Mouse (Mus musculus) spleen, postnatal 36 days (tissue): ENCODE measurements around the gene Frmd8.

Experiments used
- DNase-seq, 2 experiments: peaks; one replicate each; pipeline ENCODE4 v3.0.0; 2022; ENCODE audit warnings: low spot score in 2 of 2, mixed read lengths in 1 of 2

Gene Frmd8

DNA sequence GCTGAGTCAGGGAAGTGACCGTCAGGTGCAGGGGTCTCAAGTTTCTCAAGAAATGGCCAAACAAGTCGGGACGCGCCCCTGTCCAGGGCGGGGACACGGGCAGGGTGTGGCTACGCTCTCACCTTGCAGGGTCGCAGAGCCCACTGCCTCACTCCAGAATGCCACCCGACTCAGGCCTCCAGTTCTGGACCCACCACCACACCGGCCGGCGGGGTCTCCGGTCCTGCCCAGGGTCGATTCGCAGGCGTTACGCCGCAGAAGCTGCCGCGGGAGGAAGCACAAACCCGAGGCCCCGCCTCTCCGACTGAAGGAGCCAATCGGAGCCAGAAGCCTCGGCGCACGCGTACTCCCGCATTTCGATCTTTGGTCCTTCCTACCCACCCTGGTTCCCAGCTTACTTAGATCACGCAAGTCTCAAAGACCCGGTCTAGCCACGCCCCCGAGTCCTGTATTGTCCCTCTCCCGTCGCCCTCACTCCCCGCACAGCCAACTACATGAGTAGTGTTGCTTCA is at the start of gene Frmd8:
Gene Frmd8 (minus strand): TSS at position 306 of the 512 bp plus-strand sequence.
- DNase-seq: peak; percentile 94 to 95

DNA sequence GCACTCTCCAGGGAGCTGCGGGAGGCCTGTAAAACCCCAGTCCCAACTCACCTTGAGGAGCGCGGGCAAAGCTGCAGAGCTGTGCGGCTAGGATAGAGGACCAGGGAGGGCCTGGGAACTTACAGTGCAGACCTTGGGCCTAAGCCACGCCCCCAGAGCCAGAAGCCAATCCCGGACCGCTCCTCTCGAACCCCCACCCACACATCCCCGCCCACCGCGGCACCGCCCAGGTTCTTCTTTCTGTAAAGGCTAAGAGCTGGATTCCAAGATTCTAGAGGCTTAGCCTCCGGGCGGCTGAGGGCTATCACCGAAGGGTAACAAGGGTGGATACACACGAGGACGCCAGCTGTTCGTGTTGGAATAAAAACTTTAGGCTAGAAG is 49.6 kb upstream of the Frmd8 start, which contains the start of gene Cdc42ep2:
Gene Cdc42ep2 (minus strand): TSS at position 104 of the 381 bp plus-strand sequence.
- DNase-seq: peak; percentile 95

DNA sequence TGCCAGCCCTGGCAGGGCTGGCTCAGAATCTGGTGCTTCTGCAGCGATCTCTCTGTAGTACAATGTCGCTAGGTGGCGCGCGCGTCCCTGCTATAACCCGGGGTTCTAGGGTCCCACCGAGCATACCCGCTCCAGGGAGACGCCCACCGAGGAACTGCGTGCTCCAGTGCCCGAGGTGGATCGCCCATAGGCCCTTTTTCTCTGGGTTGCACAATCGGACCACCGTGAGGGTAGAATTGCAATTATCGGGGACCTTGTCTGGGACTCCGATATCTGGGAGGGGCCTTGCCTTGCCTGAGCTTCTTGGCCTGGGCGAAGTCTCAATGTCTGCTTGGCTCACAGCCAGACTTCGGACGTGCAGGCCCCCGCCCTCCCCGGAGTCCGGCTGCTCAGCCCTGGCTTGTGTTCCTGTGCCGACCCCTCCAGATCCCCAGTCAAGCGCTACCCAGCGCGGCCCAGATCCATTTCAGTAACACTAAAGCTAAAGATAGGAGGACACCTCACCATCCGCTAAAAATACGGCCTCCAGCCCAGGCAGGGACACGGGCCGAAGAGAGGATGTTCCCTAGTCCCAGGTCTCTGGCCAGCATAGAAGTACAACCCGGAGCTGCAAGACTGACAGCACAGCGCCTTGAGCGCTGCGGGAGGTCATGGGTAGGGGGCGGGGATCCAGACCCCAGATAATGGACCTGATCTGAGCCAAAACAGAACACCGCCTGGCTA is 49.1 kb upstream of the Frmd8 start:
- peak; percentile 74 to 82 for DNase-seq

DNA sequence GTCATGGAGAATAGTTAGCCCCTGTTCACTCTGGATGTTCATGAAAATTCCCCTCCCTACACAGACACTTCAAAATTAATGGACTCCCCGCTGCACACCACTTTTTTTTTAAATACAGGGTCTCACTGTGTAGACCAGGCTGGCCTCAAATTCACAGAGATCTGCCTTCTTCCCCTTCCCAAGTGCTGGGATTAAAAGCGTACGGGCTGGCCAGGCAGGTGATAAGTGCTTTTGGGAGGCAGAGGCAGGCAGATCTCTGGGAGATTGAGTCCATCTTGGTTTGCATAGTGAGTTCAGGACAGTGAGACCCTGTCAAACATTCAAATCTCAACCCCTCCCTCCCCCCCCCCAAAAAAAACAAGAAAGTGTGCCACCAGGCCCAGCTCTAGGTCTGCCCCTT is 47.9 kb upstream of the Frmd8 start:
- DNase-seq: no peak

DNA sequence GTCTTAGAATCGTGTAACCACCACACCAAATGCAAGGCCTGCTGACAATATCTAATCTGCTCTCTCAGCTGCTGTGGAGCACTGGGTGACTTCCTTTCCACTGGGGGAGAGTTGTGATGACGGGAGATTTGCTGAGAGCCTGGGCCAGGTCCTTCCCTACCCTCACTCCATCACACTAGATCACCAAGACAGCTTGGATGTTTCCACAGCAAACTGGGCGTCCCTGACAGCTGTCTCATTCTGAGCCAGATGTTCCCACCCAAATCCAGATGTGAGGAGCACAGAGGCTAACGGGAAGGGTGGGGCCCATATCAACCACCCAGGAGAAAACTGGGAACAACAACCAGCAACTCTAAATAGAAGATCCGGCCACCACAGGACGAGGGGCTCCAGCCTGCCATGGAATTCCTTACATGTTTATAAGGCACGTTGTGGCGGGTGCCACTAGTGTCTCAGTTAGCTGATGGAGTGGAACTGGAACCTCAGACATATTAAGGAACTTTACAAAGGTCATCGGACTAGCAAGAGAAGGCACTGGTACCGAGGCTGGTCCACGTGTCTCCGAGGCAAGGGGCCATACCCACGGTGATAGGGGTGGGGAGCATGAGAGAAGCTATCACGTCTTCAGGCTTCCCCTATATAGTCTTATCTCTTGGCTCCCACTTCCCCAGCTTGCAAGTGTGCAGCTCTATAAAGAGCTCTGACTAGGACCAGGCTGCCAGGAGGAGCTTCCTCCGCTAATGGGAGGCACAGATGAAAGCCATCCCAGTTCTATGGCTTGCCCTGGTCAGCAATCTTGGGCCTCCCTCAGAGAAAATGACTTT is 47.3 kb upstream of the Frmd8 start:
- no peak for DNase-seq

DNA sequence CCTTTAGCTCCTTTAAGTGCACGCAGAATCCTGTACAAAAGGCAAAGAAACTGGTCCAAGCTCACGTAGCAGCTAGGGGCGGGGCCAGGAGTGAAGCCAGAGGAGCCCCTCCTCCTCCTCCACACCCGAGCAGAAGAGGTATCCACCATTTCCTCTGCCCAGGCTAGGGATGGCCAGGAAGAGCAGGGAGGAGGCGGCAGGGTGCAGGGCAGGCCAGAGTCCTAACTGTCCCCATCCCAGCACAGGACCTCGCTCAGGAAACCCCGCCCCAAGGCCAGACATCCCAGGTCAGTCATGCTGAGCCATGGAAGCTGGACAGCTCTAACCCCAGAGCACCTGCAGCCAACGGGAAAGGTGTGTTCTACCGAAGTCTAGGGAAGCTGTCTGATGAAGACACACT is 46.6 kb upstream of the Frmd8 start:
- no peak for DNase-seq

DNA sequence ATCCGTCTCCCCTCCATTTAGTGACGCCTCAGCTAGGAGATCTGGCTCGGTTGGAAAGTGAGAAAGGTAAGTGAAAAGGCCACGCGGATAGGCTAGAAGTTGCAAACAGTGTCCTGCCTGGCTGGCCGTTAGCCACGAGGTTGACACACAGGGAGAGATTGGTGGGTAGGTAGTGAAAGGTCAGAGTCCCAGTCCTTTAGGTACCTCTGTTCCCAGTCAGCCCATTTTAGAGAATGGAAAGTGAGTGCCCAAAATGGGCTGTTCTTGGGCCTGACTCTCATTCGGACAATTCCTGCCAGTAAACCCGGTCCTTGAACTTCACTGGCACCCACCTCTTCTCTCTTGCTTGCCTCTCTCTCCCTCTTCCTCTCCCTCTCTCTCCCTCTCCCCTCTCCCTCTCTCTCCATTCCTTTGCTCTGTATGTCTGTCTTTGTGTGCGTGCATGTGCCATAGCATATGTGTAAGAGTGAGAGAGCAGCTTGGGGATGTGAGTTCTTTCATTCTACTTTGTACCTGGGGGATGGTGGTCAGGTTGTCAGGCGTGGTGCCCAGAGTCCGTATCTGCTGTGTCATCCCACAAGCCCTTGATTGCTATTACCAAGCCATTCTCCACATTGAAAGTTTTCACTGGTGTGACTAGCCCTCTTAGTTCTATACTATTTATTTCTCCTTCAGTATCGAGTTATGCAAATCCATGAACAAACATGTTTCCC is 38.1 kb upstream of the Frmd8 start, which contains the start of gene Dpf2:
Gene Dpf2 (minus strand): TSS at position 4 of the 713 bp plus-strand sequence.
- DNase-seq: no peak

DNA sequence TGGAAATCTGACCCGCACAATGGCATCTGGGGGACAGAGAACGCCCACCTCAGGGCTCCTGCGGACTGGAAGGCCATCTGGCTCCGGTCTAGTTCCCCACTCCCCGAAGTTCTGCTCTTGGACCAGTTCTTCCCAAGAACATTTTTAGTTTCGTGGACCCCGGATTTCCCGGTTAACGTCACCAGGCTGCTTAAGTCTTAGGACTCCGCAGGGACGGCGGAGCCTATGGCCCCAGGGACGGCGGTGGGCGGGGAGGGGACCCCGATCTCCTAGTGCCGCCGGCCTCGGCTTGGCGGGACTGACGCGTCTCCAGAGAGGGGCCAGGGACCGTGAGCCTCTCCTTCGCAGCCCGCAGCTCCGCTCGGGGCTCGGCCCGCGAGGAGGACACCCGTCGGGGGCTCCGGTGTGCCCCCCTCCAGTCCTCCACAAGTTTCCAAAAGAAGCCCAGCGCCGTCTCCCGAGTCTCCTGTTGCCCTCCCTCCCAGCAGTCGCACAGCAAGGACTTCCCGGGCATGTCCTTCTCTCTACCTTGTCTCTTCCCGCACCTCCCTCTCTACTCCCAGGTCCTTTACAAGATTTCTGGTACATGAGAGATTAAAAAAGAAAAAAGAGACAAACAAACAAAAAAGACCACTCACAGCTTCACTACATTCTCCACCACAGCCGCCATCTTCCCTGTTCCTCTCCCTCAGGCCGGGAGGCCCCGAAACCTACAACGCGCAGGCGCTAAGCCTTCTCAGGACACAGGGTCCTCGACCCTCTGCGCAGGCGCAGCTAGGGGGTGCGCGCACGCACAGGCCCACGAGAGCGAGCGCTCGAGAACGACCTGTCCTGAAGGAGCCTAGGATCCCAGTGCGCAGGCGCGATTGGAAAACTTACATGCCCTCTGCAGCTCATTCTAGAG is 37.3 kb upstream of the Frmd8 start:
- DNase-seq: peak; percentile 98 to 100

DNA sequence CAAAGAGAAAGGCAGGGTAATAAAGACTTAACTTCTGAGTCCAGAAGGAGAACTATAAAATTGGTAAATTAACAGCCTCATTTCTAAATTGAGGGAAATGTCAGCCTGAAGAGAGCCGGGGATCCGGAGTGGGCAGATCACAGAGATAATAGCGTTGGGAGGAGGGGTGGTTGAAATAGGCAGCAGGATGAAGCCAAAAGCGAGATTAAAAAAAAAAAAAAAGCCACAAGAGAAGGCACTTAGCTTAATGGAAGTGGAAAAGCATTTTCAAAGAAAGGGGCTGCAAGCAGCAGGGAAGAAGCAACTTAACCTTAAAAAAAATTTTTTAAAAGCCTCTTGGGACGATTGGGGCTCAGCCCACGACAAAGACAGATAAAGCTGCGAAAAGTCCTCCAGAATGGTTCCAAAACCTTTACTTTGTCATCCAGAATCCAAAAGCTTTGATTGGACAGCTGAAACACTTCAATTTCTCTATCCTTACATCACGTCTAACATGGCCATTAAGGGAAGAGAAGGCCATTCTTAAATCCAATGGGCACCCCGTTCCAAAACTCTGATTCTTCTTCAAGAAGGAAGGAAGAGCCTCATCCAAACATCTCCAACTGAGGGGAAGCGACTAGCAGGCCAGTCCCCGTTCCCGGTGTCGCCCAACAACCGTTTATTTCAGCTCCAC is 36.5 kb upstream of the Frmd8 start:
- DNase-seq: no peak

DNA sequence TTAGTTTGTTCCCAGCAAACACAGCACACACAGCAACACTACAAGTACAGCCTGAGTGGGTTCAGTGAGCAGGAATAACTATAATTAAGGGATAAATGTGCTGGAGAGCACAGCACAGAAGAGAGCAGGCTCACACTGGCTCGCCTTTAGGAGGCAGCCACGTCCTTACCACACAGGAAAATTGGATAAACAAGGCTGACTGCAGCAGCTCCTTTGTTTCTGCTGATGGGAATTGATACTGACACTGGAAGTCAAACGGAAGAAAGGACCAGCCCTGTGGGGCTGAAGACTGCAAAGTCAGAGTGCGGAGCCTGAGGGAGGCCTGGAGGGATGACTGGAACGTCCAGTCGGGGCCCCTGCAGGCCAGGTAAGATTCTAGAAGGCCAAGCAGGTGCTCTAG is 35.1 kb upstream of the Frmd8 start:
- no peak for DNase-seq

DNA sequence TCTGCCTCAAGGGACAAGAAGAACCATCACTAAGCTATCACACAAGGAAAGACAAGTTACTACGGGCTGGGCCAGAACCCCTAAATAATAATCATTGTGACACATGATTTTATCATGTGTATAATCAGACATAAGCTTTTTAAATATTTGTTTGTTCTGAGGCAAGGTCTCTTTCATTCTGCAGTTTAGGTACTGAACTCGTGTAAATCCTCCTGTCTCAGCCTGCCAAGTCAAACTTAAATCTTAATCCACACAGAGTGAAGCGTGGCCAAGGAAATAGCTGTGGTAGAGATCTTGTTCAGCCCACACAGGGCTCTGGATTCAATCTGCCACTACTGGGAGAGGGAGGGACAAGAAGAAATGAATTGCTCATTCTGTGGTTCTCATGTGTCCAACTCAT is 32.2 kb upstream of the Frmd8 start:
- DNase-seq: no peak

DNA sequence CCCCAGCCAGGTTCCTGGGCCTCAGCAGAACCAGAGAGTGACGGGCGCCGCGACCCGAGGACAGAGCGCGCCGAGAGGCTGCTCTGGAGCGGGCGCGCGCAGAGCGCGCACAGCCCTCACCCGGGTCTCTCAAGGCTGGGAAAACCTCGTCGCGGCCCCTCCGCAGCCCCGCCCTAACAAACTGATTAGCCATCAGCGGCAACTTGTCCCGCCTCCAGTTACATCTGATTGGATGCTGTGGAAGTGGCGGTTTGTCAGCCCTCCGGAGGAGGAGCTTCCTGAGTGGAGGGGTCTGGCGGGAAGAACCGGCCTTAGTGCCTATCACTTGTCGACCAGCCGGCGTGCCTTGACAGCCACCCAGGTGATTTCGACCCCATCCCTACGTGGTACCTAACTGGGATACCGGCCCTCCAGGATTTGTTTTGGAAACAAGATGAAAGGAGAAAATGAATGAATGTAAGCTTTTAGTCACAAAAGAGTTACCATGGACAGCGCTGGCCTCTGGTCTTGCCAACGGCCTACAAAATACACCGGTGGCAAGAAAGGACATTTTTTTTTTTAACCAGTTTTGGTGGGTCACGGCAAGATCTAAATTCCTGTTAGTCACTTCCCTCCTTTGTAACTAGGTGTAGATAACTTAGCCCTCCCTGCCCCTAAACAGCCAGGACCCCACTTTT is 19.1 kb upstream of the Frmd8 start, which contains the start of gene Tigd3:
Gene Tigd3 (minus strand): TSS at position 148 of the 677 bp plus-strand sequence.
- peak; percentile 91 to 93 for DNase-seq

DNA sequence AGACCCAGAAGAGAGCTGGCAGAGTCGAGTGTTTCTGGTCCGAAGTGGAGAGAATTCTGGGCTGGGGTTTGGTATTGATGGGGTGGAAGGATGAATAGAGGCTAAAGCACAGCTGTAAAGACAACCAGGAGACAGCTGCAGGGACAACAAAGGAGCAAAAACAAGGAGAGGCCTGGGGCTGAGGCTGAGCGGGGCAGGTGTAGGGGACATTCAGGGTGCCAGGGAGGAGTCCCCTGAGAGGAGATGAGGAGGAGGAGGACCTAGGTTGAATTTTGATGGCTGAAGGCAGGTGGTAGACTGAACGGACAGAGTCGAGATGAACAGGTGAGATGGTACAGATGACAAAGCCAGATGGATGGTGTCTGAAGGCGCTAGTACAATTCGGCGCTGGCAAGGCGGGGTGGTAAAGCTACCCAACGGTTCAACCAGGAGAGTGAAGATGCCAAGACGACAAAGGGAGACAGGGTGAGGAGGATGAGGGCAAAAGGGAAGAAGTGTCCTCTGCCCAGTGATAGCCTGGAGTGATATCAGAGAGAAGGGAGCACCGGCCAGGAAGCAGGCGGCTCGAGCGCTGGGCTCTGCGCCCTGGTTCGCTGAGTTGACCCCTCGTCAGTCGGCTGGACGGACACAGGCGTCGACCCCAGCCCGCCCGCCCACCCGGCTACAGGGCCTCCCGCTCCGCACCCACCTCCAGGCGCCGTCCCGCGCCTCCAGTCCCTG is 18.4 kb upstream of the Frmd8 start:
- DNase-seq: no peak

DNA sequence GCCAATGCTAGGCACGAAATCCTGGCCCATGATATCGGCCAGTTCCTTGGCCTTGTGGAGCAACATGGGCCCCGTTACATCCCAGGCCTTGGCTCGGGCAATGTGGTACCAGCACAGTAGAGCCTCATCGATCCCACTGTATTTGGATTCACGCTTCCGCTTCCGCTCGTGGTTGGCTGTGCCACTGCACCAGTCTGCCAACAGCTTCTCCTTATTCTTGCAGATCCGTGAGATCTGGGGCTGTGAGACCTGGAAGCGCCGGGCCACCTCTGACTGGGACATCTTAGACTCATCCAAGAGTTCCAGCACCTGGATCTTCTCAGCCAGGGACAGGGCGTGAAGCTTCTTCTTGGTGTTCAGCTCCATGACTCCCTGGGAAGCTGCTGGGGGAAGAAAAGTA is 17.7 kb upstream of the Frmd8 start:
- no peak for DNase-seq

DNA sequence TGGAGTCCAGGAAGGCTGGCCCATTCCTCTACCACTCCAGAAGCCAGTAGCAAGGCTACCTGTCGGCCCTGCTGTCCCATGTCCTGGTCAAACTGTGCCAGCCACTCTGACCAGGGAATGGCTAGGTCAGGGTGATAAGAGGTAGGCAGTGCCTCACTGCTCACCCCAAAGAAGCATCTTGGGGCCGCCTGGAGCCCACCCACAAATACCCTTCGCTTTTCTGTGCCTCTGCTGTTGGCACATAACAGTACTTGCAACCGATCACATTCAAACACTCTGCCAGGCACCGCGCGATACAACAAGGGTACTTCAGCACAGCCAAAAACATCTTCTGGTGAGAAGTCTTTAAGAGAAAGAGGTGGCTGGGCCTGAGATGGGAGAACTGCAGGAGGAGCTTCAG is 17.2 kb upstream of the Frmd8 start:
- no peak for DNase-seq

DNA sequence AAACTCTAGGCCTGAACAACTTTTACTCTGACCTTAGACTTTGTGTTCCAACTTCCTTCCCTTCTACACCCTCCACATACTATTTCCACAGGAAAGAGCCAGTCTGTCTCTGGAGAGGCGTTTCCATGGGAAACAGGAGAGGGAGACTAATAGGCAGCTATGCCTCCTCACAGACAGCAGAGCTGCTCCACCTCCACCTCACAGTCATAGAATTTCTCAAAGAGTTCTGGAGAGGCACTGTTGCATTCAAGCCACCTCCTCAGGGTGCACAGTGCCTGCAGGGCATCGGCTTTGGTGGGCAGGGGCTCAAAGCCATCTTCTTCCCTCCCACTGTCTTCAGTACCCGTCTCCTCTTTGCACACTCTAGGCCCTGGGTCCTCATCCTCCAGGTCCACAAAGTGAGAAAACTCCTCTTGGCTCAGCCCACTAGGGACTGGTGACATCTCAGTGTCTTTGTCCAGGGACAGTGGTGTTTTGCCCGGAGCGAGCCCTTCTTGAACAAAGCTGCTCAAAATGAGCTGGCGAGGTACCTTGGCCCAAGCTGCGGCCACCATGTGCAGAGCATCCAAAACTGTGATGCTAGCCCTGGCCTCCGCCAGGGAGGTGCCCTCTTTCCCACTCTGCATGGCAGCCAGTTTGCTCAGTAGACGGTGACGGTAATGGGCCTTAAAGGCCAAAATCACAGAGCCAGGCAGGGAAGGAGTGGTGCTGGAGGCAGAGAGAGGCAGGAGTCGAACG is 16.6 kb upstream of the Frmd8 start:
- DNase-seq: no peak

DNA sequence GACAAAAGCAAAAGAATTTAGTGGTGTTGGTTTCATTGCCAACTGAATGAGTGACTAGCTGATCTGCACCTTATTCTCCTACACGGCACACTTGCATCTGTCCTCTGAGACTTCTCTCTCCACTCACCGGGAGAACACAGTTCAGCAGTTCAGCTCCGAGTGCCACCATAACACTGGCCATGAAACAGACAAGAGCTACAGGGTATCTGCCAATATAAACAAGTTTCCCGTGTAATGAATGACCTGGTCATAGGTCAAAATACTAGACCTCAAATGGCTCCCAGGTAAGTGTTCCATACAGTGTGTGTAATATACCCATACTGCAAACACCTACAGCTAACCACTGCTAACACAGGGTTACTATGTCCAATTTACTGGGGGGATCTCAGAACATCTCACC is 14.1 kb upstream of the Frmd8 start:
- no peak for DNase-seq

DNA sequence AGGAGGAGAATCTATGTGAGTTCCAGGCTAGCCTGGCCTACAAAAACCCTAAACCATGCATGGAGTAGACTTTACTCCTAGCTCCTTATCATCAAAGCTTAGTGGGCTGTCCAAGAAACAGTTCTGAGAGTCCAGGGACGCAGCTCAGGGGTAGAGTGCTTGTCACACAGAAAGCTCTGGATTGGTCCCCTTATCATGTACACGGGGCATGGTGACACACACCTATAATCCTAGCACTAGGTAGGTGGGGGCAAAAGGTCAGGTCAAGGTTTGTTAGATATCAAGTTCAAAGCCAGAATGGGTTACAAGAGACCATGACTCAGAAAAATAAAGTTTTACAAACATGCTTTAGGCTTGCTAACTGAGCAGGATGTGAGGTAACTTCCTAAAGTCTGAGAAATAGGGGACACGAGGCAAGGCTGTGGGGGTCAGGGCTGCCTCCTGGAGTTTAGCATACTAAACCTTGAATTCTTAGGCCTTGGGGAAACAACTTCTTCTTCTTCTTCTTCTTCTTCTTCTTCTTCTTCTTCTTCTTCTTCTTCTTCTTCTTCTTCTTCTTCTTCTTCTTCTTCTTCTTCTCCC is 12.3 kb upstream of the Frmd8 start:
- no peak for DNase-seq
